ENCODE assay signal across 10 mouse cellular contexts in genomic region chr17:24639571-24639988, GRCm38 (mm10). TPM values are rescaled to one million over a fixed set of nuclear protein-coding genes. Genes with fewer than 3 reads are reported as not detected.
DNase-seq lines count a peak whose midpoint lies in the region; ATAC-seq lines count a peak whose summit lies in the region.
"Had no signal": no experiment of that assay in that cellular context is flagged by ENCODE, and none has a peak within 500 bp of the region (broad histone marks: within the 10 kb centered on the region; RNA-seq: fewer than 3 reads in every experiment).

No protein-coding gene starts in this region.

- intact Hi-C loops in left cerebral cortex, postnatal 14 days (cut with DNase I) = no loop called here

- DNase-seq in kidney, postnatal 10 days = peak; percentile 59
- no peak for DNase-seq in kidney, adult 18-20 months
- peak; percentile 77 for DNase-seq in embryo, embryonic 11 days
- DNase-seq in heart, postnatal 4 days = peak; percentile 45
- DNase-seq in neural tube, embryonic 10.5 days (ENCODE audit: extremely low spot score, low spot score) = peak; percentile 34
- no peak for DNase-seq in frontal cortex, postnatal 25 days (ENCODE audit: low spot score in 2 of 2)
- no peak for DNase-seq in left cerebral cortex, postnatal 14 days (ENCODE audit: low spot score in 2 of 2)
- DNase-seq: right cerebral cortex, adult 18-20 months had no signal

- ATAC-seq in erythroid progenitor cell, adult 5-6 weeks (replicated peaks; ENCODE audit: low FRiP score, poor library complexity, severe bottlenecking) = no peak

RNA-seq across cellular contexts. Expression of gene Nthl1, which starts 7.1 kb away (rescaled TPM):
- 1 to 10 TPM; 4.0 TPM for total RNA-seq in heart, postnatal 4 days (2021)
- total RNA-seq in left cerebral cortex, postnatal 14 days (2021) = 1 to 10 TPM; 4.4 to 5.0 TPM
- total RNA-seq in erythroid progenitor cell, adult 5-6 weeks (2015; ENCODE audit: low replicate concordance) = not detected in 2 replicates
- total RNA-seq in erythroid progenitor cell, adult 5-6 weeks (2017; ENCODE audit: low replicate concordance) = 0.39 and 1.1 TPM in 2 replicates

RNA-seq across cellular contexts. Expression of gene Tsc2, which starts 7.2 kb away (rescaled TPM):
- total RNA-seq in heart, postnatal 4 days (2021) = 10 to 100 TPM; 82.9 to 87.9 TPM
- total RNA-seq in left cerebral cortex, postnatal 14 days (2021) = 100 to 1,000 TPM; 122 to 130 TPM
- total RNA-seq in erythroid progenitor cell, adult 5-6 weeks (2015; ENCODE audit: low replicate concordance) = 49.0 and 56.6 TPM in 2 replicates
- 13.5 and 28.4 TPM in 2 replicates for total RNA-seq in erythroid progenitor cell, adult 5-6 weeks (2017; ENCODE audit: low replicate concordance)

RNA-seq across cellular contexts. Expression of gene Slc9a3r2, which starts 10.5 kb away (rescaled TPM):
- 10 to 100 TPM; 61.8 to 75.0 TPM for total RNA-seq in heart, postnatal 4 days (2021)
- total RNA-seq in left cerebral cortex, postnatal 14 days (2021) = 10 to 100 TPM; 52.6 to 53.0 TPM
- total RNA-seq in erythroid progenitor cell, adult 5-6 weeks (2015; ENCODE audit: low replicate concordance) = 0.84 TPM in 1 of 2 replicates, not detected in the other
- total RNA-seq in erythroid progenitor cell, adult 5-6 weeks (2017; ENCODE audit: low replicate concordance) = not detected in 2 replicates

RNA-seq across cellular contexts. Expression of gene Npw, which starts 18.7 kb away (rescaled TPM):
- not detected for total RNA-seq in heart, postnatal 4 days (2021)
- total RNA-seq in left cerebral cortex, postnatal 14 days (2021) = 1 to 10 TPM in 1 of 2 experiments, under 1 TPM in 1; 0.95 to 1.4 TPM
- total RNA-seq in erythroid progenitor cell, adult 5-6 weeks (2015; ENCODE audit: low replicate concordance) = not detected in 2 replicates
- not detected in 2 replicates for total RNA-seq in erythroid progenitor cell, adult 5-6 weeks (2017; ENCODE audit: low replicate concordance)
- total RNA-seq: gastrocnemius, postnatal 36 days had no signal

RNA-seq across cellular contexts. Expression of gene Zfp598, which starts 29.9 kb away (rescaled TPM):
- 10 to 100 TPM; 26.0 to 26.6 TPM for total RNA-seq in heart, postnatal 4 days (2021)
- 10 to 100 TPM; 37.9 to 39.3 TPM for total RNA-seq in left cerebral cortex, postnatal 14 days (2021)
- 13.4 and 18.4 TPM in 2 replicates for total RNA-seq in erythroid progenitor cell, adult 5-6 weeks (2015; ENCODE audit: low replicate concordance)
- total RNA-seq in erythroid progenitor cell, adult 5-6 weeks (2017; ENCODE audit: low replicate concordance) = 9.2 and 12.0 TPM in 2 replicates

Comparison
In these comparisons a context has a peak if more than half of its experiments do, and no peak if none do; other contexts are left out.
1. DNase-seq: peak in kidney, postnatal 10 days (single experiment), embryo, embryonic 11 days (single experiment), heart, postnatal 4 days (single experiment) and neural tube, embryonic 10.5 days (single experiment); none in kidney, adult 18-20 months (single experiment), frontal cortex, postnatal 25 days (0 of 2) and left cerebral cortex, postnatal 14 days (0 of 2).
2. RNA of gene Slc9a3r2, which starts 10.5 kb away (total RNA-seq): 61.8 to 75.0 TPM in heart, postnatal 4 days and 52.6 to 53.0 TPM in left cerebral cortex, postnatal 14 days; 0.84 TPM in erythroid progenitor cell, adult 5-6 weeks; every median in the first group is over 10 times any median in the second.